Mouse (Mus musculus) retina, postnatal 1 day (tissue): ENCODE measurements around the gene Olfr646.

Experiments used
- DNase-seq: peaks from one replicate; pipeline ENCODE4 v3.0.0-alpha.2; 2012

Gene Olfr646

GRCm38 (mm10) chr7:104104757-104104972 is at the start of gene Olfr646:
Gene Olfr646, plus strand, starts transcription at chr7:104104873.
- no peak for DNase-seq

GRCm38 (mm10) chr7:104059215-104059614 is 45.5 kb upstream of the Olfr646 start:
- no peak for DNase-seq

GRCm38 (mm10) chr7:104061345-104061744 is 43.3 kb upstream of the Olfr646 start, which contains the start of gene 4930516K23Rik:
Gene 4930516K23Rik, minus strand, starts transcription at chr7:104061445.
- DNase-seq: no peak

GRCm38 (mm10) chr7:104071769-104072168 is 32.9 kb upstream of the Olfr646 start, which contains the start of gene Olfr644:
Gene Olfr644, minus strand, starts transcription at chr7:104071869.
- DNase-seq: no peak

- no peak for DNase-seq
Measured at GRCm38 (mm10) chr7:104085365-104085764, 19.3 kb upstream of the Olfr646 start, which contains the start of gene Olfr645. Gene Olfr645, minus strand, starts transcription at chr7:104085465.

GRCm38 (mm10) chr7:104103913-104104756 is 538 bp upstream of the Olfr646 start:
- DNase-seq: no peak

- DNase-seq: no peak
Measured at GRCm38 (mm10) chr7:104129726-104130125, 25.1 kb downstream of the Olfr646 start, which contains the start of gene Ubqln5. Gene Ubqln5, minus strand, starts transcription at chr7:104129826.

- no peak for DNase-seq
Measured at GRCm38 (mm10) chr7:104137305-104137704, 32.6 kb downstream of the Olfr646 start, which contains the start of gene Olfr643. Gene Olfr643, minus strand, starts transcription at chr7:104137405.

GRCm38 (mm10) chr7:104143179-104143578 is 38.5 kb downstream of the Olfr646 start, which contains the start of gene Ubqln3:
Gene Ubqln3, minus strand, starts transcription at chr7:104143279.
- no peak for DNase-seq

GRCm38 (mm10) chr7:104150456-104150855 is 45.8 kb downstream of the Olfr646 start, which contains the start of gene Ubqlnl:
Gene Ubqlnl, minus strand, starts transcription at chr7:104150556.
- no peak for DNase-seq
